Mouse (Mus musculus): ENCODE measurements at regions not wholly inside any gene's neighbourhood (a gene's known extent, or its start where the extent isn't known, plus 50 kb on each side); places are given as distances from the start of the nearest gene placed in this dataset.
A peak's percentile ranks its signal among the peaks of the same experiment; 100 is the strongest.

- no peaks in the 10 kb centered on the region for H3K27me3 ChIP-seq (replicated peaks; ENCODE audit: control insufficient read depth, insufficient read depth, low read length)
- no peaks in the 10 kb centered on the region for H3K36me3 ChIP-seq (ENCODE audit: control insufficient read depth, insufficient read depth)
- H3K9ac ChIP-seq (ENCODE audit: low read depth, low read length), result no peak overlapping the region
- H3K9me3 ChIP-seq (ENCODE audit: control insufficient read depth), result no peaks in the 10 kb centered on the region
- H3K4me2 ChIP-seq (replicated peaks; ENCODE audit: low read depth), result no peak overlapping the region
- H3K27ac ChIP-seq (ENCODE audit: low read depth, low read length), result no peak overlapping the region
- no peak for TF ChIP-seq CTCF (IDR thresholded peaks at IDR 0.05; ENCODE audit: low read depth)
- H3K4me3 ChIP-seq (ENCODE audit: low read depth, low read length), result no peak overlapping the region
- no peak for ATAC-seq
- H3K4me1 ChIP-seq (replicated peaks; ENCODE audit: control insufficient read depth, insufficient read depth, low read length), result no peaks in the 10 kb centered on the region
Observed at GRCm38 (mm10) chr4:53915326-53915725, 89.5 kb downstream of the Tmem38b start.

GRCm38 (mm10) chr4:53919188-53919587 is 93.3 kb downstream of the Tmem38b start:
- ATAC-seq, result no peak
- no peaks in the 10 kb centered on the region for H3K36me3 ChIP-seq (ENCODE audit: control insufficient read depth, insufficient read depth)
- TF ChIP-seq CTCF (IDR thresholded peaks at IDR 0.05; ENCODE audit: low read depth), result peak; percentile 81
- no peak overlapping the region for H3K9ac ChIP-seq (ENCODE audit: low read depth, low read length)
- no peak overlapping the region for H3K4me3 ChIP-seq (ENCODE audit: low read depth, low read length)
- no peak overlapping the region for H3K27ac ChIP-seq (ENCODE audit: low read depth, low read length)
- no peak overlapping the region for H3K4me2 ChIP-seq (replicated peaks; ENCODE audit: low read depth)
- H3K4me1 ChIP-seq (replicated peaks; ENCODE audit: control insufficient read depth, insufficient read depth, low read length), result no peaks in the 10 kb centered on the region
- no peaks in the 10 kb centered on the region for H3K9me3 ChIP-seq (ENCODE audit: control insufficient read depth)
- no peaks in the 10 kb centered on the region for H3K27me3 ChIP-seq (replicated peaks; ENCODE audit: control insufficient read depth, insufficient read depth, low read length)

GRCm38 (mm10) chr4:53920587-53920986 is 94.7 kb downstream of the Tmem38b start:
- H3K36me3 ChIP-seq (ENCODE audit: control insufficient read depth, insufficient read depth), result no peaks in the 10 kb centered on the region
- H3K4me1 ChIP-seq (replicated peaks; ENCODE audit: control insufficient read depth, insufficient read depth, low read length), result no peaks in the 10 kb centered on the region
- no peaks in the 10 kb centered on the region for H3K27me3 ChIP-seq (replicated peaks; ENCODE audit: control insufficient read depth, insufficient read depth, low read length)
- 67% methylated on average over 2 of the region's 2 CpGs for WGBS
- no peak overlapping the region for H3K4me3 ChIP-seq (ENCODE audit: low read depth, low read length)
- no peak for TF ChIP-seq CTCF (IDR thresholded peaks at IDR 0.05; ENCODE audit: low read depth)
- ATAC-seq, result no peak
- H3K27ac ChIP-seq (ENCODE audit: low read depth, low read length), result no peak overlapping the region
- no peak overlapping the region for H3K9ac ChIP-seq (ENCODE audit: low read depth, low read length)
- no peak overlapping the region for H3K4me2 ChIP-seq (replicated peaks; ENCODE audit: low read depth)
- H3K9me3 ChIP-seq (ENCODE audit: control insufficient read depth), result no peaks in the 10 kb centered on the region

GRCm38 (mm10) chr4:53931068-53931467 is 105.2 kb downstream of the Tmem38b start:
- 89% methylated on average over 3 of the region's 3 CpGs for WGBS
- H3K4me3 ChIP-seq (ENCODE audit: low read depth, low read length), result no peak overlapping the region
- no peak overlapping the region for H3K4me2 ChIP-seq (replicated peaks; ENCODE audit: low read depth)
- no peaks in the 10 kb centered on the region for H3K36me3 ChIP-seq (ENCODE audit: control insufficient read depth, insufficient read depth)
- H3K9me3 ChIP-seq (ENCODE audit: control insufficient read depth), result no peaks in the 10 kb centered on the region
- no peak for ATAC-seq
- TF ChIP-seq CTCF (IDR thresholded peaks at IDR 0.05; ENCODE audit: low read depth), result no peak
- H3K4me1 ChIP-seq (replicated peaks; ENCODE audit: control insufficient read depth, insufficient read depth, low read length), result no peaks in the 10 kb centered on the region
- H3K9ac ChIP-seq (ENCODE audit: low read depth, low read length), result no peak overlapping the region
- no peaks in the 10 kb centered on the region for H3K27me3 ChIP-seq (replicated peaks; ENCODE audit: control insufficient read depth, insufficient read depth, low read length)
- H3K27ac ChIP-seq (ENCODE audit: low read depth, low read length), result no peak overlapping the region

GRCm38 (mm10) chr4:53931499-53931898 is 105.7 kb downstream of the Tmem38b start:
- Histone ChIP-seq H3K4me3 (ENCODE audit: low read depth, low read length) (no peak overlapping the region), H3K9ac (ENCODE audit: low read depth, low read length) (no peak overlapping the region)

GRCm38 (mm10) chr4:53935306-53935705 is 109.5 kb downstream of the Tmem38b start:
- H3K4me1 ChIP-seq (replicated peaks; ENCODE audit: control insufficient read depth, insufficient read depth, low read length), result no peaks in the 10 kb centered on the region
- ATAC-seq, result no peak
- no peak for TF ChIP-seq CTCF (IDR thresholded peaks at IDR 0.05; ENCODE audit: low read depth)

More at GRCm38 (mm10) chr4:53931499-53931898, 105.7 kb downstream of the Tmem38b start:
- Histone ChIP-seq H3K9me3 (ENCODE audit: control insufficient read depth) (no peaks in the 10 kb centered on the region), H3K27ac (ENCODE audit: low read depth, low read length) (no peak overlapping the region), H3K4me2 (replicated peaks; ENCODE audit: low read depth) (peak overlapping the region; percentile 58), H3K36me3 (ENCODE audit: control insufficient read depth, insufficient read depth) (no peaks in the 10 kb centered on the region), H3K4me1 (replicated peaks; ENCODE audit: control insufficient read depth, insufficient read depth, low read length) (no peaks in the 10 kb centered on the region), H3K27me3 (replicated peaks; ENCODE audit: control insufficient read depth, insufficient read depth, low read length) (no peaks in the 10 kb centered on the region)
- peak; percentile 96 for TF ChIP-seq CTCF (IDR thresholded peaks at IDR 0.05; ENCODE audit: low read depth)
- peak; percentile 49 for ATAC-seq
- WGBS, result 16% methylated on average over 10 of the region's 10 CpGs

GRCm38 (mm10) chr4:53948736-53949135 is 122.9 kb downstream of the Tmem38b start:
- Histone ChIP-seq H3K4me2 (replicated peaks; ENCODE audit: low read depth) (no peak overlapping the region), H3K4me1 (replicated peaks; ENCODE audit: control insufficient read depth, insufficient read depth, low read length) (no peaks in the 10 kb centered on the region), H3K9me3 (ENCODE audit: control insufficient read depth) (no peaks in the 10 kb centered on the region), H3K36me3 (ENCODE audit: control insufficient read depth, insufficient read depth) (no peaks in the 10 kb centered on the region), H3K27ac (ENCODE audit: low read depth, low read length) (no peak overlapping the region), H3K27me3 (replicated peaks; ENCODE audit: control insufficient read depth, insufficient read depth, low read length) (no peaks in the 10 kb centered on the region), H3K9ac (ENCODE audit: low read depth, low read length) (no peak overlapping the region), H3K4me3 (ENCODE audit: low read depth, low read length) (no peak overlapping the region)
- no peak for TF ChIP-seq CTCF (IDR thresholded peaks at IDR 0.05; ENCODE audit: low read depth)
- no peak for ATAC-seq
- 84% methylated on average over 7 of the region's 7 CpGs for WGBS

More at GRCm38 (mm10) chr4:53935306-53935705, 109.5 kb downstream of the Tmem38b start:
- Histone ChIP-seq H3K27me3 (replicated peaks; ENCODE audit: control insufficient read depth, insufficient read depth, low read length) (no peaks in the 10 kb centered on the region), H3K4me3 (ENCODE audit: low read depth, low read length) (no peak overlapping the region), H3K36me3 (ENCODE audit: control insufficient read depth, insufficient read depth) (no peaks in the 10 kb centered on the region), H3K27ac (ENCODE audit: low read depth, low read length) (no peak overlapping the region), H3K9ac (ENCODE audit: low read depth, low read length) (no peak overlapping the region), H3K4me2 (replicated peaks; ENCODE audit: low read depth) (no peak overlapping the region), H3K9me3 (ENCODE audit: control insufficient read depth) (no peaks in the 10 kb centered on the region)
- WGBS, result 70% methylated on average over 5 of the region's 5 CpGs
